Mouse (Mus musculus) olfactory bulb, adult 2 months (tissue): ENCODE data around the gene Sncb. TPM values are rescaled to one million over a fixed set of nuclear protein-coding genes. Genes with fewer than 3 reads are reported as not detected.

ENCODE experiments used
- H3K27ac ChIP-seq: fragments of 200-500 bp; 2 replicates; pipeline ENCODE4 v1.5.1; 2012; ENCODE audit warnings: low read depth, low read length; ENCODE audit not compliant: insufficient read depth
- H3K4me1 ChIP-seq: fragments of 200-500 bp; 2 replicates; pipeline ENCODE4 v1.6.1; 2012; ENCODE audit warnings: low read length; ENCODE audit not compliant: control insufficient read depth, insufficient read depth
- H3K4me3 ChIP-seq: fragments of 200-500 bp; 2 replicates; pipeline ENCODE4 v1.5.1; 2012; ENCODE audit warnings: mild to moderate bottlenecking, low read depth, low read length, moderate library complexity; ENCODE audit not compliant: insufficient read depth
- CTCF ChIP-seq: fragments of 200-500 bp; IDR thresholded peaks from 2 replicates; pipeline ENCODE4 v1.5.1; 2012; ENCODE audit warnings: low read depth, mild to moderate bottlenecking, low read length, moderate library complexity; ENCODE audit not compliant: insufficient read depth
- POLR2A ChIP-seq: fragments of 200-500 bp; IDR thresholded peaks from 2 replicates; pipeline ENCODE4 v1.6.1; 2012; ENCODE audit warnings: mild to moderate bottlenecking, low read depth, low read length, moderate library complexity; ENCODE audit not compliant: insufficient read depth
- WGBS: fragments of 180-500 bp; shearing (Covaris S2); methylation state at CpG from one replicate; pipeline ENCODE4 v1.1.7; 2018; 5-methylcytosine and 5-hydroxymethylcytosine counted together
- polyA plus RNA-seq: library from polyadenylated mRNA; stranded (reverse); fragments of >200 nt; gene quantifications from 2 replicates; pipeline ENCODE4 v1.2.4, GENCODE M21; 2012; ENCODE audit warnings: low replicate concordance; ENCODE audit not compliant: missing spikeins, insufficient read depth, insufficient read length

Sncb gene
- polyA plus RNA-seq, 1 experiment, result not detected

- H3K4me1 ChIP-seq, result peaks cover 43% of the 10 kb centered on the region
- peak overlapping the region; percentile 72 for H3K4me3 ChIP-seq
- TF ChIP-seq POLR2A (no peak), CTCF (no peak)
- peak overlapping the region; percentile 72 for H3K27ac ChIP-seq
- 8% methylated on average over 10 of the region's 10 CpGs for WGBS
Measured at GRCm38 (mm10) chr13:54746896-54747295, 19.5 kb downstream of the Sncb start.

DNA sequence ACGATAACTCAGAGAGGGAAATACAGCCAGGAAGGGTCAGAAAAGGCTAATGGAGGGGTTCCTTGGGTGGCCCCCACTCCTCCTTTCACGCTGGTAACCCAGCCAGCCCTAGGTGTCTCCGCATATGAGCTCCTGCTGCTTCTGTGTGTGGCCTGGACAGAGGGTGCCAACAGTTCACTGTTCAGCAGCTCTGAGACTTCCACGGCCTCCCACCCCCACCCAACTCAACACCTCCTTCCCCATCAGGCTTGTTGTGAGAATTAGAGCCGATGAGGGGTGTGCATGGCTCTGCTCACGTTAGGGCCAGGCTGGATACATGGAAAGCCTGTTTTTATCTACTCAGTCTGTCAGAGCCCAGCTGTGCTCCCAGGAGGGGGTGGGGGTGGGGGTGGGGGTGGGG is 20.3 kb downstream of the Sncb start:
- Histone ChIP-seq H3K27ac (peak overlapping the region; percentile 84), H3K4me1 (peaks cover 40% of the 10 kb centered on the region), H3K4me3 (peak overlapping the region; percentile 39)
- TF ChIP-seq POLR2A (no peak), CTCF (no peak)
- 11% methylated on average over 6 of the region's 6 CpGs for WGBS

GRCm38 (mm10) chr13:54738213-54738601 is 28.2 kb downstream of the Sncb start:
- TF ChIP-seq POLR2A (no peak), CTCF (no peak)
- WGBS, result 12% methylated on average over 34 of the region's 34 CpGs
- 0 out of 2 replicates have a peak overlapping the region, but pooled peaks have one; percentile 29 for H3K27ac ChIP-seq

GRCm38 (mm10) chr13:54737488-54738212 is 28.7 kb downstream of the Sncb start:
- TF ChIP-seq POLR2A (no peak), CTCF (no peak)
- Histone ChIP-seq H3K4me1 (peaks cover 44% of the 10 kb centered on the region), H3K4me3 (peak overlapping the region; percentile 26), H3K27ac (0 out of 2 replicates have a peak overlapping the region, but pooled peaks have one; percentile 35)
- WGBS, result 15% methylated on average over 86 of the region's 87 CpGs

More at GRCm38 (mm10) chr13:54738213-54738601, 28.2 kb downstream of the Sncb start:
- peaks cover 44% of the 10 kb centered on the region for H3K4me1 ChIP-seq
- peak overlapping the region; percentile 26 for H3K4me3 ChIP-seq

DNA sequence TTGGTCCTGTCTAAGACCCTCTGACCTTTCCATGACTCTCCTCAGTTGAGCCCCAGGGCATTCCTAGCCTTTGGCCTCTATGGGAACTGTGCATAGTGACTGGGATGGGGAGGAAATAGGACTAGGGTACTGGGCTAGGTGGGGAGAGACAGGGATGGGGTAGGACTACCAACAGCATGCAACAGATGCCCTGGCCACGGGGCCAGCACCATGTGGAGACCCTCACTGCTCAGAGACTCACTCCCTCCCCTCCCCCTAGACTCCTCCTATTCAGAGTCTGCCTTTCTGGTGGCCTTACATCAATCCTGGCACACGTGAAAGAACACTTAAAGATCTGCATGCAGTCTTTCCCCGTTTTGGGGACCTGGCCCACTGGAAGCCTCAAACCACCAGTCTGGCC is 29.5 kb downstream of the Sncb start:
- H3K27ac ChIP-seq, result 0 out of 2 replicates have a peak overlapping the region, but pooled peaks have one; percentile 35
- WGBS, result 45% methylated on average over 3 of the region's 3 CpGs
- TF ChIP-seq POLR2A (no peak), CTCF (no peak)

DNA sequence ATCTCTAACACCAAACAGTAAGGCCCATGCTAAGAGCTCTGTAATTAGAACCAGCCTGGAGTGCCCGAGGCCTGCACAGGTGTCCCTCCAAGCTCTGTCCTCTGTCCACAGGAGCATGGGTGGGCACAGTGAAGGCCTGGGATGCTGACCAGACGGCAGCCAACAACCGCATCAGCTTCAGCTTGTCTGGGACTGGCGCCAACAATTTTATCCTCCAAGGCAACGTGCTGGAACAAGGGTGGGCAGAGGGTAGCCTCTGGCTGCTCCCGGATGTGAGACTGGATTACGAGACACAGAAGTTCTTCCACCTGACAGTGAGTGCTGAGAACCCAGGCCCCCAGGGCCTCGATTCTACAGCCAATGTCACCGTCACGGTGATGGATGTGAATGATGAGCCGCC is 40.3 kb downstream of the Sncb start:
- TF ChIP-seq CTCF (no peak), POLR2A (no peak)
- Histone ChIP-seq H3K27ac (no peak overlapping the region), H3K4me1 (no peaks in the 10 kb centered on the region), H3K4me3 (no peak overlapping the region)
- WGBS, result 72% methylated on average over 11 of the region's 11 CpGs

More for the DNA sequence above, 29.5 kb downstream of the Sncb start:
- peaks cover 44% of the 10 kb centered on the region for H3K4me1 ChIP-seq
- H3K4me3 ChIP-seq, result no peak overlapping the region

DNA sequence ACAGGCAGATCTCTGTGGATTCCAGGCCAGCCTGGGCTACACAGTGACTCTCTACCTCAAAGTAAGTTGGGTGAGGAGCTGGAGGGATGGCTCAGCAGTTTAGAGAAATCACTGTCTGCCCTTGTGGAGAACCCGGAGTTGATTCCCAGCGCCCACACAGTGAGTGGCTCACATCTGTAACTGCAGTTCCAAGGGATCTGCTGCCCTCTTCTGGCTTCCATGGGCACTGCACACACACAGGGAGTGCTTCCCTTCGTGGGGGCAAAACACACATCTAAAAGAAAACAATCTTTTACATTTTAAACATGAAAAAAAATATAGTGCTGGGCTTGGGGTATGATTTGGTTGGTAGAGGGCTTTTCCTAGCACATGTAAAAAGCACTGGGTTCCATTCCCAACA is 43.3 kb downstream of the Sncb start:
- 0 out of 2 replicates have a peak, but pooled peaks cover 6% of the 10 kb centered on the region for H3K4me1 ChIP-seq

GRCm38 (mm10) chr13:54716916-54717315 is 49.5 kb downstream of the Sncb start:
- 1% methylated on average over 5 of the region's 5 CpGs for WGBS
- Histone ChIP-seq H3K27ac (no peak overlapping the region), H3K4me3 (no peak overlapping the region), H3K4me1 (peaks cover 12% of the 10 kb centered on the region; the same call in 1 of the 2 replicates)
- TF ChIP-seq POLR2A (no peak), CTCF (peak; percentile 67)

More for the DNA sequence above, 43.3 kb downstream of the Sncb start:
- H3K27ac ChIP-seq, result no peak overlapping the region
- 92% methylated on average over 3 of the region's 3 CpGs for WGBS
- no peak overlapping the region for H3K4me3 ChIP-seq
- TF ChIP-seq CTCF (no peak), POLR2A (no peak)

DNA sequence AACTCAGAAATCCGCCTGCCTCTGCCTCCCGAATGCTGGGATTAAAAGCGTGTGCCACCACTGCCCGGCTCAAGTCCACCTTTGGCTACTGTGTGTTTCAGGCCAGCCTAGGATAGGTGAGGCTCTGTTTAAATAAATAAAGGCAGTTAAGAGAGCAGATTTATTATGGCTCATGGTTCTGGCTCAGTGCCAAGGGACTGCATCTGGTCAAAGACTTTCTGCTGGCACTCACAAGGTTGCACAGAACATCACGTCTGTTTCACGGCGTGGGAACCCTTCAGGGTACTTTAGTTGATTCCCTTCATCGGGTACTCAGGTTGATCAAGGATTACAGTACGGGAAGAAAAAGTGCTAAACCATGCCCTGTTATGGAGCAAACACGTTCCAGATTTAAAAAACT is 51.4 kb downstream of the Sncb start:
- TF ChIP-seq POLR2A, result no peak
- Histone ChIP-seq H3K4me1 (peaks cover 12% of the 10 kb centered on the region; the same call in 1 of the 2 replicates), H3K4me3 (no peak overlapping the region), H3K27ac (no peak overlapping the region)
- 79% methylated on average over 10 of the region's 10 CpGs for WGBS

DNA sequence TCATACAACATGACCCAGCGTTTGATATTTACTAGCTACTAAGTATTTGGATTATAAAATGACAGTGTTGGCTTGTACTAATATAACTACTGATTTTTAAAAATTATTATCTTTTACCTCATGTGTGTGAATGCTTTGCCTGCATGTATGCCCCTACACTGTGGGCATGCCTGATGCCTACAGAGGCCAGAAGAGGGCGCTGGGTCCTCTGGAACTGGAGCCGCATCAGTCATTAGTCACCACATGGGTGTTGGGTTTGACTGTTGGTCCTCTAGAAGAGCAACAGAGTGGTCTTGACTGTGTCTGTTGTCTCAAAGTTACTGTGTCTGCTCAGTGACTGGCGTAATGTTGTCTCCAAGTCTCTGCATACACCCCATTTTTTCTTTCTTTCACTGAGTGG is 52.0 kb downstream of the Sncb start:
- WGBS, result 53% methylated on average over 4 of the region's 4 CpGs
- TF ChIP-seq POLR2A (no peak), CTCF (no peak)
- no peak overlapping the region for H3K27ac ChIP-seq
- H3K4me1 ChIP-seq, result peaks cover 12% of the 10 kb centered on the region; the same call in 1 of the 2 replicates
- H3K4me3 ChIP-seq, result no peak overlapping the region
